Mouse (Mus musculus) lung, adult 2 months (tissue): ENCODE results near the gene Wdr54.

Experiments used
- CTCF ChIP-seq: fragments of 200-500 bp; IDR thresholded peaks from 2 replicates; pipeline ENCODE4 v1.5.1; 2011; ENCODE audit warnings: mild to moderate bottlenecking, low read length, control low read depth; ENCODE audit not compliant: insufficient read depth
- POLR2A ChIP-seq: fragments of 200-500 bp; IDR thresholded peaks from 2 replicates; pipeline ENCODE4 v1.6.1; 2011; ENCODE audit warnings: low read depth, mild to moderate bottlenecking, control low read depth, low read length, borderline replicate concordance; ENCODE audit errors: extremely low read depth

- TF ChIP-seq POLR2A: no peak
- no peak for TF ChIP-seq CTCF
Observed at GRCm38 (mm10) chr6:83118825-83119733, 37.1 kb downstream of the Wdr54 start.
